Mouse (Mus musculus): ENCODE results near the gene Npas4. TPM values are rescaled to one million over a fixed set of nuclear protein-coding genes. Genes with fewer than 3 reads are reported as not detected.
A peak's percentile ranks its signal among the peaks of the same experiment; 100 is the strongest.
"Not testable (repeated sequence)": the region's sequence is repeated elsewhere in the genome, so short reads cannot be mapped to it uniquely, and the experiment has no call there.

Gene Npas4
- 1 to 10 TPM in 2 of 3 experiments, under 1 TPM in 1; 0.60 to 1.9 (median 1.4) TPM for polyA plus RNA-seq (2017; shearing (Covaris generic))

- no peak for ATAC-seq
Measured at GRCm38 (mm10) chr19:4990256-4990625, at the start of gene Npas4. Gene Npas4, minus strand, starts transcription at chr19:4990316.

- no peak for ATAC-seq
Measured at GRCm38 (mm10) chr19:5039301-5040114, 49.4 kb upstream of the Npas4 start.

- peak; percentile 89 for ATAC-seq
Measured at GRCm38 (mm10) chr19:5038709-5039156, 48.6 kb upstream of the Npas4 start, which contains the start of the genes B4gat1 and AC124502.3. Gene B4gat1, plus strand, starts transcription at chr19:5038826. Gene AC124502.3, plus strand, starts transcription at chr19:5038891.

- ATAC-seq = no peak
Measured at GRCm38 (mm10) chr19:5037678-5038571, 47.8 kb upstream of the Npas4 start.

- no peak for ATAC-seq
Measured at GRCm38 (mm10) chr19:5036577-5036976, 46.5 kb upstream of the Npas4 start.

- ATAC-seq = no peak
Measured at GRCm38 (mm10) chr19:5032686-5033085, 42.6 kb upstream of the Npas4 start.

- ATAC-seq = no peak
Measured at GRCm38 (mm10) chr19:5026111-5026510, 36.0 kb upstream of the Npas4 start.

GRCm38 (mm10) chr19:5023621-5024479 lies 33.7 kb upstream of the Npas4 start, which contains the start of gene Slc29a2:
Gene Slc29a2, plus strand, starts transcription at chr19:5023860.
- peak; percentile 91 for ATAC-seq

GRCm38 (mm10) chr19:5021416-5021815 lies 31.3 kb upstream of the Npas4 start:
- ATAC-seq = no peak

- no peak for ATAC-seq
Measured at GRCm38 (mm10) chr19:5018191-5018590, 28.1 kb upstream of the Npas4 start.

GRCm38 (mm10) chr19:5017611-5018010 lies 27.5 kb upstream of the Npas4 start:
- ATAC-seq = no peak

- ATAC-seq = peak; percentile 64
Measured at GRCm38 (mm10) chr19:5016782-5017181, 26.7 kb upstream of the Npas4 start.

- no peak for ATAC-seq
Measured at GRCm38 (mm10) chr19:5016221-5016742, 26.2 kb upstream of the Npas4 start.

- peak; percentile 58 for ATAC-seq
Measured at GRCm38 (mm10) chr19:5014961-5015398, 24.9 kb upstream of the Npas4 start.

- ATAC-seq = no peak
Measured at GRCm38 (mm10) chr19:5013138-5013537, 23.0 kb upstream of the Npas4 start.

- no peak for ATAC-seq
Measured at GRCm38 (mm10) chr19:5004925-5005324, 14.8 kb upstream of the Npas4 start.

GRCm38 (mm10) chr19:5003644-5004043 lies 13.5 kb upstream of the Npas4 start:
- not testable (repeated sequence) for ATAC-seq

GRCm38 (mm10) chr19:5001666-5002406 lies 11.7 kb upstream of the Npas4 start:
- ATAC-seq = peak; percentile 99

GRCm38 (mm10) chr19:4999445-5000140 lies 9.5 kb upstream of the Npas4 start:
- ATAC-seq = no peak

- ATAC-seq = no peak
Measured at GRCm38 (mm10) chr19:4994043-4994442, 3.9 kb upstream of the Npas4 start.
